Mouse (Mus musculus) layer of hippocampus, postnatal 10 days (tissue): Measurements from ENCODE around the gene Tfcp2. TPM values are rescaled to one million over a fixed set of nuclear protein-coding genes. Genes with fewer than 3 reads are reported as not detected.
A peak's percentile ranks its signal among the peaks of the same experiment; 100 is the strongest.
"Not testable (repeated sequence)": the region's sequence is repeated elsewhere in the genome, so short reads cannot be mapped to it uniquely, and the experiment has no call there.

Source experiments
- DNase-seq, 2 experiments: peaks; one replicate each; pipeline ENCODE4 v3.0.0; 2021; ENCODE audit warnings: low spot score in 2 of 2
- total RNA-seq, 2 experiments: library from RNA; stranded (reverse); gene quantifications; 2 replicates each; pipeline ENCODE4 v1.2.3; 2021

Gene Tfcp2
- total RNA-seq, 2 experiments from 2014 or later, result 28.8 to 34.1 TPM

DNA sequence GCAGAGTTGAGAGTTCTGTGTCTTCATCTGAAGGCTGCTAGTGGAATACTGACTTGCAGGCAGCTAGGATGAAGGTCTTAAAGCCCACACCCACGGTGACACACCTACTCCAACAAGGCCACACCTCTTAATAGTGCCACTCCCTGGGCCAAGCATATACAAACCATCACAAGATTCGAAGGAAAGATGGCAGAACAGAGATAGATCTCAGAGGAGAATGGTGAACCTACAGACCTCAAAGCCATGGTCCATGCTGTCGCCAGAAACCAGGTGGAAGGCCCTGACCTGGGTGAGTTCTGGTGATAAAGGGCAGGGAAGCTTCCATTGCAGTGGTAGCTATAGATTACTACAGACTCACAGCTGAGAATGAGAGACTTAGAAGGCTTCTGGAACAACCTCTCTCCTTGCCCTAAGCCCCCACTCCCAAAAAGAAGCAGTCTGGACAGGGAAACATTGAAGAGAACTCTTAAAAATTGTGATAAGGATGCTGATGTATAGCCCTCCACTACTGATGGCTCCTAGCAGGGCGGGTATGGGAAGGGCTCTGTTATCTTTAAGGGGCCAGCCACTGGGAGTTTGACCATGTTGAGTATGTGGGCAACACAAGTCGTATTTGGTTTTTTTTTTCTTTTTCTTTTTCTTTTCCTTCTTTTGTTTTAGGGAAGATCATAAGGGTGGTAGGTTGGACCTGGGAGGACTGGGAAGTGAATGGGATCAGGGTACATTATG lies 6.1 kb upstream of the Tfcp2 start:
- DNase-seq, result no peak

DNA sequence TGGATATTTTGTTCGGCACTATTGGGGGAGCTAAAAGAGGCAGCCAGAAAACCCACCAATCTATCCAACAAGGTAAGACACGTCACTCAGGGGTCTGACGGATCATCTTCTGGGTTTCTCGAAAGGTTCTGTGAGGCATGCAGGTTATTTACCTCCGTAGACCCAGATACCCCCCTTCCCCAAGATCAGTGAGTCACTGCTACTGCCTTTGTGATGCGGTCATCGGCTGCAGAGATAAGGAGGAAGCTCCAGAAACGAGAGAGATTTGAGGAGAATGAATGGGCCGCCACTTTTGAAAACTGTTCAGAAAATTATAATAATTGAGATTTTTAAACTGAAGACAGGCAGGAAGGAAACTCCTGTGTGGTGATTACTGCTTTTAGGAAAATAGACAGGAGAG lies 4.6 kb upstream of the Tfcp2 start:
- no peak for DNase-seq

DNA sequence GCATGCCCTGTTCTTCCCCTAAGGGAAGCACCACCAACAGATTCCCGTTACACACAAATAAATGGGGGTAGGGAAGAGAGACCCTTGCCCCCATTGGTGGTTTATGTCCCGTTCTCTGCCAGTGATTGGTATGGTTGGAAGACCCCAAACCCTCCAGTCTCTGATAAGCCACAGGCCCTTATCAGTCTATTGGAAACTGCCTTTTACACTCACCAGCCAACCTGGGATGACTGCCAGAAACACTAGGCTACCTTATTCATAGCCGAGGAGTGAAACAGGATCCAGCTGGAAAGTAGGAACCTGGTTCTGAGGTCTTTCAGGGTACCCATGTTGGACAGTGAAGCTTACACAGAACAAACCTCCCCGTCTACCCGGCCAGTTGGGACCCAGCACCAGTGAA lies 4.2 kb upstream of the Tfcp2 start:
- DNase-seq, result no peak

DNA sequence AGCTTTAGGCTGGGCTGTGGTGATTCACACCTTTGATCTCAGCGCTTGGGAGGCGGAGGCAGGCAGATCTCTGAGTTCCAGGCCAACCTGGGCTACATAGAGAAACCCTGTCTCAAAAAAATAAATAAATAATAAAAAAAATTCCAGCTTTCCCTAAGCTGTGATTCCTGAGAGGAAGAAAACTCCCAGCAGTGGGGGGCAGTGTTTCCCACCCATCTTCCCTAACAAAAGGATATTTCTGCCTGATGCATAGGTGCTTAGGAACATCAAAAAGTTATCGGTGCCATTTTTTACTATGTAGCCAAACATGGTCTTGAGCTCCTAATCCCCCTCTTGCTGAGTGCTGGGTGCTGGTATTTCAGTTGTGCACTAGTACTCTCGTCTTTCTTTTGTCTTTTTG lies 1.5 kb downstream of the Tfcp2 start:
- no peak for DNase-seq

DNA sequence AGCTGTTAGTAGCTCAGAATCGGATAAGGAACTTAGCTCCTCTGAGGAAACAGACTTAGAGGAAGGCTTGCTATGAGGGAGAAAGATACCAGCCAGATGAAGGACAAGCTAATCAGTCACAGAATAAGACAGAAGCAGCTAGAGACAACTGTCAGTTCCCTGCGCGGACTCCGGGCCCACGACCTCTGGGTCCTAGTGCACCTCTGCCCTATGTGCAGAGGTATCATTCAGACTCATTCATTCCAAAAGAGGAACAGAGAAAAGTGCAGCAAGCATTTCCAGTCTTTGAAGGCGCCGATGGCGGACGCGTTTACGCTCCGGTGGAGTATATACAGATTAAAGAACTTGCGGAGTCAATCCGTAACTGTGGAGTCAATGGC lies 8.2 kb downstream of the Tfcp2 start:
- not testable (repeated sequence) for DNase-seq

DNA sequence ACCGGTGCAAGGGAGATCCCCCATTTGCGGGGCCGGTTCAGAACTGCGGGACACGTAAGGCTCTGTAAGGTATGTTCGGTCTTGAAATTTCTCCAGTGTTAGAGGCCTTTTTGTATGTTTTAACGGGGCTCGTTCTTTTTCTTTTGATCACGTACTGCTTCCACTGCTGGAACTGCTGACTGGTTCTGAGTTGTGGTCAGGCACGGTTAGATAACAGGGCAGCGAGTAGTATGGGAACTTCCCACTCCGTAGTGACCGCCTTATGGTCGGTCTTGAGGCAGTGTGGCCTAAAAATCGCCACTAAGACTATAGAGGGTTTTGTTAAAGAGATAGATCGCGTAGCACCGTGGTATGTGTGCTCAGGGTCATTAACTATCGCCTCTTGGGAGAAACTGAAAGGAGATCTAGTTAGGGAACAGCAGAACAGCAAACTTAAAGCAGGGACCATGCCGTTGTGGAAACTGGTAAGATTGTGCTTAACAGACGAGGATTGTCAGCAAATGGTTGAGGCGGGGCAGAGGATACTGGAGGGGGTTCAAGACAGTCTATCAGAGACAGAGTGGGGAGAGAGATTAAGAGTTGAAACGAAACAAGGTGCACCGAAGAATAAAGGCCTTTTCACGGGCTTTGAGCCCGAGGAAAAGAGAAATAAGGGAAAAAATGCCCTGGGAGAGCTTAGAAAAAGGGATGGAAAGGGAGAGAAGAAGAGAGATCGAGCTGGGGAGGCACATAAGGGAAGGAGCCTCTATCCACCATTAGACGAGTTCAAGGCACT lies 8.7 kb downstream of the Tfcp2 start:
- not testable (repeated sequence) for DNase-seq

DNA sequence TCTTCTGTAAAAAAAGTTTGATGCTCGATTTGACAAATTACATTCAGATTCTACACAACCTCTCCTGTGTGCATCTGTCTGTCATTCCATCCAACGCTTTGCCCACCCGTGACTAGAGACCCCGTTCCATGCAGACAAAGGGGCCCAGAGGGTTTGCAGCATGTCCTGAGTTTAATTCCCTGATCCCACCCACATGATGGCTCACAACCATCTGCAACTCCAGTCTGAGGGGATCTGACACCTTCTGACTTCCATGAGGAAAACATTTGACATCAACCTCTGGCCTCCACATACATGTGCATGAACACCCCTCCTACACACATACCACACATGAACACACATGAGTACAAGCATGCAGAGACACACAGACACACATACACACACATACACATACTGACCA lies 10.4 kb downstream of the Tfcp2 start:
- DNase-seq, result no peak

DNA sequence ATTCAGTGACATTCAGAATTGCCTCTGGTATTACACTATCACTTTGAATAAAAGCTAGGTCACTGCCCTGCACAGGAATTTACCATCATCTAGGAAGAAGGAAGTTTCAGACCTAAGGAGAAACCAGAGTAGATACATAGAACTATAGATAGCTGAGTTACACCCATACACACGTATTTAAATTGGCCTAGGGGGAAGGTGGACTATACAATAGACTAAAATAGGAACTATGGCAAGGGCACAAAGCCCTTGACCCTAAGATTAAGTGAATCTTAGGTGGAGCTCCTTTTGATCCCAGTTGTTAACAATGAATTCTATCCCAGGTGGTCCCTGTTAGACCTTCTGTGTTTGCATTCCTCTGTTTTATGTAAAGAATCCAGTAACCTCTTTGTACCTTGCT lies 10.8 kb downstream of the Tfcp2 start:
- not testable (repeated sequence) for DNase-seq

DNA sequence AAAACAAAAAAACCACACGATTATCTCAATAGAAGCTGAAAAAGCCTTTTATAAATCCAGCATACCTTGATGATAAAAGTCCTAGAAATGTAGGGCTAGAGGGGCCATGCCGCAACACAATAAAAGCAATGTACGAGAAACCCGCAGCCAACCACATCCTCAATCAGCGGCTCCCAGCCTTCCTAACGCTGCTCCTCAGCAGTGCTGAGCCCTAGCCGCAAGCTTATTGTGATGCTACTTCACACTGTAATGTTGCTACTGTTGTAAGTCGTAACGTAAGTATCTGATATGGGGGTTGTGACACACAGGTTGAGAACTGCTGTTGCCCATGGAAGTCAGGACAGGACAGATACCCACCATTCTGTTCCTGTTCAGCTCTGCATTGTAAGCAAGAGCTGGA lies 12.4 kb downstream of the Tfcp2 start:
- DNase-seq, result no peak

DNA sequence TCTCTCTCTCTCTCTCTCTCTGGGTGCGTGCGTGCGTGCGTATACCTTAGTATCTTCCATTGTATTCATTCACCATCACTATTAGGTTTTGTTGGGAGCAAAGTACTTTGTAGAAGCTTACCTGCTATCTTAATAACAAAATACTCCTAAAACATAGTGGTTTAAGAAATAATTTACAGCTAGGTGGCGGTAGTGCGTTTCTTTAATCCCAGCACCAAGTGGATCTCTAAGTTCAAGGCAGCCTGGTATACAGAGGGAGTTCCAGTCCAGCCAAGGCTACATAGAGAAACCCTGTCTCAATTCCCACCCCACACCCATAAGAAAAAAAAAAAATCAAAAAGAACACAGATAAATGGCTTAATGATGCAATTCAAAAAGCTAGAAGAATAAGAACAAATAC lies 13.9 kb downstream of the Tfcp2 start:
- DNase-seq, result no peak

DNA sequence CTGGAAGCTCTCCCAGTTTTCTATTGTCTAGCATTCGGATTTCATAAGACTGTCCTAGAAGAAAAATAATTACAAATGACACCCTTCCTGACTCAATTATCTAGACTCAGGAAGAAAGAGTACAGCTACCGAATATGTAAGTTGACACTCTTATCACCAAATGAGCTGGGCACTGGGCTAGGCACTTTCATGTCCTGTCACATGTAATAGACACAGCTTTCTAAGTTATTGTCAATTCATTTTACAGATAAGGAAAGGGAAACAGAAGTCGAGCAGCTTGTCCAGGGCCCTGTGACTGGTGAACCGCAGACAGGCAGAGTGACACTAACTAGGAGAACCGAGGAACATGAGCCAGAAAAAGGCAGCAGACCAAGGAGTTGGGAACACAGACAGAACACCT lies 23.9 kb downstream of the Tfcp2 start:
- no peak for DNase-seq

DNA sequence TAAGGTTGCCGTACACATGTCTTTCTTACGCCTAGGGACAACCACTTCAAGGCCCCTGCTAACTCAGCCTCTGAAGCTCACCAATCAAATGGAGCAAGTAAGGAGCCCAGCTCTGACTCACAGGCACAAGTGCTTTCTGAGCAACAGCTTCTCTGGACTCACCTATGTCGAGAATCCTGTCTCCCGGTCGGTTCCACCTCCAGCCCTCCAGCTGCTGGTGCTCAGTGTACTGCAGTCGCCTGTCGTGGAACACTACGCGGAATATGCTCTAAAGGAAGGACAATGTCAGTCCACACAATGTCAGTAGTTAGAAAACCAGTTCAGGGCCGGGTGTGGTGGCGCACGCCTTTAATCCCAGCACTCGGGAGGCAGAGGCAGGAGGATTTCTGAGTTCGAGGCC lies 26.4 kb downstream of the Tfcp2 start:
- DNase-seq, result no peak

DNA sequence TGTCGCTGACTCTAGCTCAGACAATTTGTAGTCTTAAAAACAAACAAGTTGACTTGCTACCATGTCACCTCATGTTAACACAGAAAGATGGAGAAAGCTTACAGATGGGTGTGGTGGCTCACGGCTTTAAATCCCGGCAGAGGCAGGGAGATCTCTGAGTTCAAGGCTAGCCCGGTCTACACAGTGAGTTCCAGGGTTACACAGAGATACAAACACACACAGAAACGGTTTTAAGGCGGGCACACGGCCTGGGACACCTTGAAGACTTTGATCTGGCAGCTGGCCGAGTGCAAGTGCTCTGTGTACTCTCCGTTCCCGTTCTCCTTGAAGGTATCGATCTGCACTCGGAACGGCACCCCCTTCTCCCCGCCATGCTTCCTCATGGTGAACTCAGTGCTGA lies 31.5 kb downstream of the Tfcp2 start:
- no peak for DNase-seq

DNA sequence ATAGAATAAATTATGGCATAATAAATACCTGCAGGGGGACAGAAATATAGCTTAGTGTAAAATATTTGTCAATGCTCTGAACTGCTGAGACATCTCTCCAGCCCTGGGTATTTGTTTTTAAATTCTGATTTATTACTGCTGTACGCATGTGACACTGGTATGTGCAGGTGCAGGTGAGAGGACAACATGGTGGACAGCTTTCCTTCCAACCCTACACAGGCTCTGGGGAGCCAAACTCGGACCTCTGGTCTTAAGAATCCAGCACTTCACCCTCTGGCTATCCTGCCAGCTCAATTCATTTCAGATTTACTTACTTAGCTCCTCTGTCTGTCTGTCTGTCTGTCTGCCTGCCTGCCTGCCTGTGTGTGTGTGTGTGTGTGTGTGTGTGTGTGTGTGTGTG lies 36.7 kb downstream of the Tfcp2 start:
- no peak for DNase-seq

DNA sequence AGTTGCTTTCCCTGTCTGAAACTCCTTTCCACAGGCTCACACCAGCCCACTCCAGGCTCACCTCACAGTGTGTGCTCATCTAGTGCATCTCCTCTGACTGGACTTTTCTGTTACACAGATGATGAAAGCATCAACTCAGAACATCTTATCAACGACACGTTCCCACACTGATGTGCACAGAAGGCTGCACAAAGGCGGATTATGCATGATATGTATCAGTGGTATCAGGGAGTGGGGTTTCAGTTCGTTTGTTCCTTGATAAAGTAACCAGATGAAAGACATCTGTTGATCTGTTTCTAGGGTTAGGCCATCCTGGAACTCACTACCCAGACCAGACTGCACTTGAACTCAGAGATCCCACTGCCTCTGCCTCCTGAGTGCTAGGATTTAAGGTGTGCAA lies 38.4 kb downstream of the Tfcp2 start:
- DNase-seq, result no peak

DNA sequence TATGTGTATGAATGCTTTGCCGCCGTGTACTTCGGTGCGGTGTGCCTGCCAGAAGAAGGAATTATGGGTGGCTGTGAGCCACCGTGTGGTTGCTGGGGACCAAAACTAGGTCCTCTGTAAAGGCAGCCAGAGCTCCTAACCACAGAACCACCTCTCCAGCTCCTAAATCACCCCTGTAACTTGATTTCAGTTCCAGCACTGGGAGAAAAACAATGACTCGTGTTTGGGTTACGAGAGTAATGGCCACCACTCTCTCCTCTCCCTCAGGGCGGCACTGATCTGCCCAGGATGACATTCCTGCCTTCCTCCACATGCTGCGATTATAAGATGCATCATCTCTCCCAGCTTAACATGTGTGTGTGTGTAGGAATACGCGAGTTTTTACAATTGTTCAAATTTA lies 41.7 kb downstream of the Tfcp2 start:
- DNase-seq, result no peak

DNA sequence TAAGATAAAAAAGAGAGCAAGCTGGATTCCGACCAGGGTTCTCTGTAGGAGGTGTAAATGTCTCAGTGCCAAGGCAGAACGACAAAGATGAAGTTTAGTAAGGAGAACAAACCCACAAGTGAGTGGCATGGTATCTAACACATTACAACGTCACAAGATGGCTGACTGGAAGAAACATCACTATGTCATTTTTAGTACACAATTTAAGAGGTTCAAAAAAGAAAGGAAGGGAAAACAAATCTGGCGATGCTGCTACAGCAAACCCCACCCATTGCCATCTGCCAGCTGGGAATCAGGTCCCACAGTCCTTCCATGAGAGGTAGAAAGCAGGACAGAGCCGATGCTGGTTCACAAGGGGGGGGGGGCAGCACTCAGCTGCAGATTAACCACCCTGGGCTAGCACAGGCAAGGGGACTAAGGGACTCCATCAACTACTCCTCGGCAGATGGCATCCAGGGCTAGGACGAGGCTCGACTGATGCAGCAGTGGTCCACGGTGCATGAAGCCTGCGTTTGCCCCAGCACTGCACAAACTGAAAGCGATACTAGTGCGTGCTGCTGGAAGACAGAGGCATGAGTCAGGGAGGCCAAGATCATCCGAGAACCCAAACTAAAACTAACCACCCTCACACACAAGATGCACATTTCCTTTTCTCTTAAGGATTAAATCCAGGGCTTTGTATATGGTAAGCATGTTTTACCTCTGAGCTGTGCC lies 43.2 kb downstream of the Tfcp2 start:
- no peak for DNase-seq

DNA sequence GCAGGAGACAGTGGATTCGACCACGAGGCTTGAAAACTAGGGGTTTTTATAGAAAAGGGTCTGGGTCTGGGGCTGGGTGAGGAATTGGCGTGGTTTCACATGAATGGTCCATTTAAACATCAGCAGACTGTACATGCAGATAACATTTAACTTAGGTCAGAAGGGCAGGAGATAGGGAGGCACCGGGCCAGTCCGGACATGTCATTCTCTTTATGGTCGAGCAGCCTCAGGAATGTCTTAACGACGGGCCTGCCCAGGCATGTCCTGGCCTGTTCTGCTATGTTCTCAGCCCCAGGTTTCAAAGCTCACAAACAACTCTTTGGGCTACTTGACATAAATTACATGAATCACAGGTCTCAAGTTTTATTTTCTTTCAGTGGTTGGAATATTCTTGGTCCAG lies 52.3 kb downstream of the Tfcp2 start:
- DNase-seq, result not testable (repeated sequence)

DNA sequence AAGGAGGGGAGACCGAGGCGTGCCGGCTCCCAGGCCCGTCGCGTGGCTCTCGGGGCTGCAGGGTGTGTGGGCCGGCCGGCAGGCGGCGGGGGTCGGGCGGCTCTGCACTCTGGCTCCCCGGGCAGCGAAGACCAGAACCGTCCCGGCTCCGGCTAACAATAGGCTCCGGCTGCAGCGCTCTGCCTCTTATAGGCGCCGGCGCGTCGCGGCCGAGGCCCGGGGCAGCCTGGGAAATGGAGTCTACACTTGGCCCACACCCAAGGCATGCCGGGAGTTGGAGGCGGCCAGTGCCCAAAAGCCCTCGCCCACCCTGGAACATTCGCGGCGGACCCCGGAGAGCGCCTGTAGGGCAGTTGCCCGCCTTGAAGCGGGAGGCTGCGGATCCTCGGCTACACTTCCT lies 56.7 kb downstream of the Tfcp2 start, which contains the start of gene Csrnp2:
Gene Csrnp2 (minus strand): TSS at position 387 of the 400 bp plus-strand sequence.
- peak; percentile 94 to 97 for DNase-seq

DNA sequence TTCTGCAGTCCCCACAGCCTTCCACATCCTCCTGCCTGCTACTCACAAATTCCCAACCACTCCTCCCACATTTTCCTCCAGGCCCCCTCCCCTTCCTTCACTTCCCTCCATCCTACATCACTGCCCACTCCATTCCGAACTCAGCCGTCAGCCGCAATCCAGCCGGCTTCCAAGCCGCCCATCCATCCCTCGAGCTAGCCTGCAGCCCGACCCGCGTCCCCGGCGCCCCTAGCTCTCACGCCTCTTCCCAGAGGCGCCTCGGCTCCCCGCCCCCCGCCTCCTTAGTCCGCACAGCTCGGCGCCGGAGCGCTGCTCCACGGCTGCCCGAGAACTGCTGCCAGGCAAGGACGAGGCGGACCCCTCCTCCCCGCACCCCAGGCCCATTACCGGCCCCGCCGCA lies 57.2 kb downstream of the Tfcp2 start:
- no peak for DNase-seq

DNA sequence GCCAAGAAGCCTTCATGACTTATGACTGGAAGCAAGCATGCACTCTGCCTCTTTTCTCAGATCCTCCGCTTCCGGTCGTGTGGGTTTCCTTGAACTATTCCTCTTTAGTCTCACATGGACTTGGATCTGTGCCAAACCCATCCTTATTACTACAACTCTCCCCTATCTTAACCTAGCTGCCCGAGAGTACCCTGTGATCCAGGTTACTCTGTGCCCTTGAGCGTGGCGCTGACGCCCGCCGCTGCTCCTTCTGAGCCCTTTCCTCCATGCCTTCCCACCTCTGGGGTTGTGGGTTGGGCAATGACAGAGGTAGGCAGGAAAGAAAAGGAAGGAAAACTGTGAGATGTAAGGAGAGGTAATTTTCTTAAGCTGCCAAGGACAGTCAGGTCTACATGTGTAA lies 59.8 kb downstream of the Tfcp2 start:
- no peak for DNase-seq

DNA sequence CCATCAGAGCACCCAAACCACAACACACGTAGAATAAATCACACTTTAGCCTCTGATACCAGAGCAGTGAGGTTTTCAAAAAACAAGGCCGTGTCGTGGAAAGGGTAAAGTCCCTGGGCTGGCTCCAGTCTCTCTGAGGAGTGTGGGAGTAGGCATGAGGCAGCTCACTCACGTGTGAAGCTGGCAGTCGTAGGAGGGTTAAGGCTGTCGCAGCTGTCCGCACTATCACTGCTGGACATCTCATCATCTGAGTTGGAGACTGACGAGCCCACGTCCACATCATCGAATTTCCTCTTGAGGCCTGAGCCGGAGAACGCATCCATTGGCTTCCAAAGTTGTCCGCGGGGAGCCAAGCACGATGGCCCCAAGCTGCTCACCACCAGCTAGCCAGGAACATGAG lies 62.5 kb downstream of the Tfcp2 start:
- DNase-seq, result no peak
